Mouse (Mus musculus) MEL (cell line): ENCODE measurements around the gene Rhbdd2. TPM values are rescaled to one million over a fixed set of nuclear protein-coding genes. Genes with fewer than 3 reads are reported as not detected.

Experiments
- DNase-seq: peaks from one replicate; pipeline ENCODE4 v3.0.0; 2011; ENCODE audit warnings: low read depth, low spot score
- H3K27ac ChIP-seq: 2 replicates; pipeline ENCODE4 v1.5.1; 2012; ENCODE audit warnings: low read depth, mild to moderate bottlenecking, control low read depth, low read length, moderate library complexity; ENCODE audit not compliant: control insufficient read depth
- H3K27me3 ChIP-seq, 2 experiments: fragments of 150-350 bp in 1 of 2; sonication (generic) in 1 of 2; 2 replicates each; pipeline ENCODE4 v1.6.1; 2012; ENCODE audit warnings: low read length in 2 of 2, mild to moderate bottlenecking in 2 of 2, improper control_type of control experiment in 1 of 2, moderate library complexity in 1 of 2; ENCODE audit not compliant: insufficient read depth in 2 of 2, control insufficient read depth in 1 of 2
- H3K36me3 ChIP-seq, 2 experiments: 2 replicates each; pipeline ENCODE4 v1.6.1; 2012 to 2014; ENCODE audit warnings: low read length in 2 of 2, improper control_type of control experiment in 1 of 2, inconsistent platforms in 1 of 2, mild to moderate bottlenecking in 1 of 2; ENCODE audit not compliant: insufficient read depth in 2 of 2, control insufficient read depth in 1 of 2
- H3K4me1 ChIP-seq, 2 experiments: fragments of 150-350 bp in 1 of 2; sonication (generic) in 1 of 2; 2 replicates each; pipeline ENCODE4 v1.6.1; 2012; ENCODE audit warnings: low read length in 2 of 2, improper control_type of control experiment in 1 of 2, mild to moderate bottlenecking in 1 of 2; ENCODE audit not compliant: insufficient read depth in 2 of 2, control insufficient read depth in 1 of 2
- H3K4me3 ChIP-seq, 2 experiments: fragments of 150-350 bp in 1 of 2; sonication (generic) in 1 of 2; 2 replicates each; pipeline ENCODE4 v1.5.1; 2012; ENCODE audit warnings: low read depth in 2 of 2, low read length in 2 of 2, mild to moderate bottlenecking in 2 of 2, moderate library complexity in 2 of 2, control low read depth in 1 of 2, improper control_type of control experiment in 1 of 2; ENCODE audit not compliant: control insufficient read depth in 1 of 2, insufficient read depth in 1 of 2
- H3K79me2 ChIP-seq: 2 replicates; pipeline ENCODE4 v1.6.1; 2012; ENCODE audit warnings: mild to moderate bottlenecking, low read length, moderate library complexity; ENCODE audit not compliant: control insufficient read depth, poor library complexity, insufficient read depth
- H3K9ac ChIP-seq: 2 replicates; pipeline ENCODE4 v1.6.1; 2012; ENCODE audit warnings: low read depth, mild to moderate bottlenecking, control low read depth, low read length, moderate library complexity; ENCODE audit not compliant: control insufficient read depth, poor library complexity, severe bottlenecking
- H3K9me3 ChIP-seq: fragments of 150-350 bp; sonication (generic); replicated peaks from 2 replicates; pipeline ENCODE4 v1.6.1; 2012; ENCODE audit warnings: mild to moderate bottlenecking, low read length, improper control_type of control experiment, moderate library complexity; ENCODE audit not compliant: insufficient read depth
- BHLHE40 ChIP-seq: IDR thresholded peaks from 2 replicates; pipeline ENCODE4 v1.6.1; 2012; ENCODE audit warnings: low read depth, mild to moderate bottlenecking, inconsistent platforms, low read length, improper control_type of control experiment, borderline replicate concordance
- CHD1 ChIP-seq: IDR thresholded peaks from 2 replicates; pipeline ENCODE4 v1.6.1; 2012; ENCODE audit warnings: low read depth, mild to moderate bottlenecking, inconsistent platforms, low read length, improper control_type of control experiment
- CHD2 ChIP-seq: IDR thresholded peaks from 2 replicates; pipeline ENCODE4 v1.6.1; 2011; ENCODE audit warnings: low read length, improper control_type of control experiment
- CTCF ChIP-seq, 3 experiments: IDR thresholded peaks in 2 of 3; conservative IDR thresholded peaks in 1 of 3; 2 replicates each; pipeline ENCODE4 v1.5.1; 2011 to 2012; ENCODE audit warnings: low read length in 3 of 3, low read depth in 2 of 3, mild to moderate bottlenecking in 2 of 3, improper control_type of control experiment in 1 of 3, inconsistent platforms in 1 of 3, mixed read lengths in 1 of 3, moderate library complexity in 1 of 3; ENCODE audit not compliant: control insufficient read depth in 1 of 3, insufficient read depth in 1 of 3, poor library complexity in 1 of 3, severe bottlenecking in 1 of 3
- ELF1 ChIP-seq: IDR thresholded peaks from 2 replicates; pipeline ENCODE4 v1.6.1; 2014; ENCODE audit warnings: low read depth, mild to moderate bottlenecking, inconsistent platforms, low read length, improper control_type of control experiment, moderate library complexity
- EP300 ChIP-seq, 2 experiments: IDR thresholded peaks; 2 replicates each; pipeline ENCODE4 v1.6.1; 2011; ENCODE audit warnings: improper control_type of control experiment in 2 of 2, low read length in 2 of 2, low read depth in 1 of 2, mild to moderate bottlenecking in 1 of 2
- ETS1 ChIP-seq: IDR thresholded peaks from 2 replicates; pipeline ENCODE4 v1.6.1; 2012; ENCODE audit warnings: low read depth, mild to moderate bottlenecking, inconsistent platforms, low read length, improper control_type of control experiment, moderate library complexity
- GABPA ChIP-seq: IDR thresholded peaks from 2 replicates; pipeline ENCODE4 v1.6.1; 2012; ENCODE audit warnings: low read depth, mild to moderate bottlenecking, inconsistent platforms, low read length, improper control_type of control experiment, moderate library complexity
- GATA1 ChIP-seq: IDR thresholded peaks from 2 replicates; pipeline ENCODE4 v1.6.1; 2011; ENCODE audit warnings: low read depth, low read length, improper control_type of control experiment
- HCFC1 ChIP-seq: IDR thresholded peaks from 2 replicates; pipeline ENCODE4 v1.6.1; 2012; ENCODE audit warnings: low read depth, mild to moderate bottlenecking, inconsistent platforms, low read length, improper control_type of control experiment, moderate library complexity
- JUND ChIP-seq: IDR thresholded peaks from 2 replicates; pipeline ENCODE4 v1.6.1; 2011; ENCODE audit warnings: low read depth, mild to moderate bottlenecking, improper control_type of control experiment, low read length
- KAT2A ChIP-seq: conservative IDR thresholded peaks from 2 replicates; pipeline ENCODE4 v1.6.1; 2012; ENCODE audit warnings: low read depth, low read length, improper control_type of control experiment, inconsistent platforms
- MAFK ChIP-seq: IDR thresholded peaks from 2 replicates; pipeline ENCODE4 v1.6.1; 2011; ENCODE audit warnings: low read depth, mild to moderate bottlenecking, low read length, improper control_type of control experiment, borderline replicate concordance
- MAX ChIP-seq: IDR thresholded peaks from 2 replicates; pipeline ENCODE4 v1.6.1; 2011; ENCODE audit warnings: low read length, improper control_type of control experiment
- MAZ ChIP-seq: IDR thresholded peaks from 2 replicates; pipeline ENCODE4 v1.6.1; 2012; ENCODE audit warnings: low read depth, mild to moderate bottlenecking, inconsistent platforms, low read length, improper control_type of control experiment
- MEF2A ChIP-seq: IDR thresholded peaks from 2 replicates; pipeline ENCODE4 v1.6.1; 2014; ENCODE audit warnings: low read depth, mild to moderate bottlenecking, inconsistent platforms, low read length, improper control_type of control experiment; ENCODE audit not compliant: poor library complexity, insufficient replicate concordance, severe bottlenecking; ENCODE audit errors: extremely low read depth
- MXI1 ChIP-seq: IDR thresholded peaks from 2 replicates; pipeline ENCODE4 v1.6.1; 2011; ENCODE audit warnings: mild to moderate bottlenecking, low read depth, low read length, improper control_type of control experiment
- MYB ChIP-seq: IDR thresholded peaks from 2 replicates; pipeline ENCODE4 v1.6.1; 2011; ENCODE audit warnings: mild to moderate bottlenecking, low read depth, low read length, improper control_type of control experiment
- MYC ChIP-seq: IDR thresholded peaks from 2 replicates; pipeline ENCODE4 v1.6.1; 2011; ENCODE audit warnings: low read depth, mild to moderate bottlenecking, low read length, improper control_type of control experiment, moderate library complexity
- NELFE ChIP-seq: IDR thresholded peaks from 2 replicates; pipeline ENCODE4 v1.6.1; 2011; ENCODE audit warnings: low read depth, low read length, improper control_type of control experiment
- NRF1 ChIP-seq: IDR thresholded peaks from 2 replicates; pipeline ENCODE4 v1.6.1; 2014; ENCODE audit warnings: low read depth, mild to moderate bottlenecking, inconsistent platforms, low read length, improper control_type of control experiment, moderate library complexity; ENCODE audit not compliant: poor library complexity, insufficient read depth, severe bottlenecking
- POLR2A ChIP-seq, 2 experiments: IDR thresholded peaks; 2 replicates each; pipeline ENCODE4 v1.6.1; 2011 to 2012; ENCODE audit warnings: low read length in 2 of 2, mild to moderate bottlenecking in 2 of 2, control low read depth in 1 of 2, improper control_type of control experiment in 1 of 2, low read depth in 1 of 2, moderate library complexity in 1 of 2; ENCODE audit not compliant: control insufficient read depth in 1 of 2, insufficient read depth in 1 of 2, poor library complexity in 1 of 2
- POLR2AphosphoS2 ChIP-seq: IDR thresholded peaks from 2 replicates; pipeline ENCODE4 v1.6.1; 2011; ENCODE audit warnings: low read length, improper control_type of control experiment
- POLR2AphosphoS5 ChIP-seq: IDR thresholded peaks from 2 replicates; pipeline ENCODE4 v1.6.1; 2012; ENCODE audit warnings: low read depth, borderline replicate concordance, mild to moderate bottlenecking, inconsistent platforms, low read length, moderate library complexity, mixed read lengths
- RAD21 ChIP-seq: IDR thresholded peaks from 2 replicates; pipeline ENCODE4 v1.6.1; 2011; ENCODE audit warnings: mild to moderate bottlenecking, low read depth, low read length, improper control_type of control experiment
- RCOR1 ChIP-seq: IDR thresholded peaks from 2 replicates; pipeline ENCODE4 v1.6.1; 2012; ENCODE audit warnings: low read depth, mild to moderate bottlenecking, inconsistent platforms, low read length, improper control_type of control experiment
- SIN3A ChIP-seq: IDR thresholded peaks from 2 replicates; pipeline ENCODE4 v1.6.1; 2012; ENCODE audit warnings: low read length, improper control_type of control experiment, inconsistent platforms
- SMC3 ChIP-seq: IDR thresholded peaks from 2 replicates; pipeline ENCODE4 v1.6.1; 2011; ENCODE audit warnings: low read depth, low read length, improper control_type of control experiment
- TAL1 ChIP-seq: IDR thresholded peaks from 2 replicates; pipeline ENCODE4 v1.6.1; 2012; ENCODE audit warnings: mild to moderate bottlenecking, inconsistent platforms, low read length, moderate library complexity, mixed read lengths
- TBP ChIP-seq: IDR thresholded peaks from 2 replicates; pipeline ENCODE4 v1.8.0; 2011; ENCODE audit warnings: low read depth, low read length, improper control_type of control experiment
- UBTF ChIP-seq: IDR thresholded peaks from 2 replicates; pipeline ENCODE4 v1.6.1; 2012; ENCODE audit warnings: low read depth, mild to moderate bottlenecking, inconsistent platforms, low read length, improper control_type of control experiment, moderate library complexity, borderline replicate concordance; ENCODE audit not compliant: insufficient read depth
- USF1 ChIP-seq: IDR thresholded peaks from 2 replicates; pipeline ENCODE4 v1.6.1; 2014; ENCODE audit warnings: low read depth, mild to moderate bottlenecking, inconsistent platforms, low read length, improper control_type of control experiment, moderate library complexity
- USF2 ChIP-seq, 2 experiments: IDR thresholded peaks; 2 replicates each; pipeline ENCODE4 v1.6.1; 2011 to 2012; ENCODE audit warnings: improper control_type of control experiment in 2 of 2, low read length in 2 of 2, borderline replicate concordance in 1 of 2, inconsistent platforms in 1 of 2, low read depth in 1 of 2, mild to moderate bottlenecking in 1 of 2; ENCODE audit not compliant: insufficient read depth in 1 of 2
- ZC3H11A ChIP-seq: IDR thresholded peaks from 2 replicates; pipeline ENCODE4 v1.6.1; 2012; ENCODE audit warnings: low read depth, mild to moderate bottlenecking, inconsistent platforms, low read length, improper control_type of control experiment
- ZMIZ1 ChIP-seq: IDR thresholded peaks from 2 replicates; pipeline ENCODE4 v1.6.1; 2012; ENCODE audit warnings: low read depth, mild to moderate bottlenecking, inconsistent platforms, low read length, improper control_type of control experiment, moderate library complexity
- ZNF384 ChIP-seq: IDR thresholded peaks from 2 replicates; pipeline ENCODE4 v1.6.1; 2012; ENCODE audit warnings: low read depth, mild to moderate bottlenecking, inconsistent platforms, low read length, improper control_type of control experiment
- polyA plus RNA-seq, 2 experiments: library from polyadenylated mRNA; stranded (reverse) in 1 of 2; unstranded in 1 of 2; fragments of >175 nt in 1 of 2; fragments of >200 nt in 1 of 2; gene quantifications; 2 replicates each; pipeline versions ENCODE4 v1.2.1 to v1.2.4; 2012; ENCODE audit warnings: low replicate concordance in 2 of 2, low read depth in 1 of 2; ENCODE audit not compliant: insufficient read length in 2 of 2, insufficient read depth in 1 of 2, missing spikeins in 1 of 2
- total RNA-seq: library from RNA; depleted of rRNA; stranded (reverse); fragments of 300-350 nt; gene quantifications from 2 replicates; pipeline ENCODE4 v1.2.3, GENCODE M21; 2012

The Rhbdd2 gene
- total and polyA plus RNA-seq, 3 experiments = 4.9 to 29.1 TPM; not detected in 1

DNA sequence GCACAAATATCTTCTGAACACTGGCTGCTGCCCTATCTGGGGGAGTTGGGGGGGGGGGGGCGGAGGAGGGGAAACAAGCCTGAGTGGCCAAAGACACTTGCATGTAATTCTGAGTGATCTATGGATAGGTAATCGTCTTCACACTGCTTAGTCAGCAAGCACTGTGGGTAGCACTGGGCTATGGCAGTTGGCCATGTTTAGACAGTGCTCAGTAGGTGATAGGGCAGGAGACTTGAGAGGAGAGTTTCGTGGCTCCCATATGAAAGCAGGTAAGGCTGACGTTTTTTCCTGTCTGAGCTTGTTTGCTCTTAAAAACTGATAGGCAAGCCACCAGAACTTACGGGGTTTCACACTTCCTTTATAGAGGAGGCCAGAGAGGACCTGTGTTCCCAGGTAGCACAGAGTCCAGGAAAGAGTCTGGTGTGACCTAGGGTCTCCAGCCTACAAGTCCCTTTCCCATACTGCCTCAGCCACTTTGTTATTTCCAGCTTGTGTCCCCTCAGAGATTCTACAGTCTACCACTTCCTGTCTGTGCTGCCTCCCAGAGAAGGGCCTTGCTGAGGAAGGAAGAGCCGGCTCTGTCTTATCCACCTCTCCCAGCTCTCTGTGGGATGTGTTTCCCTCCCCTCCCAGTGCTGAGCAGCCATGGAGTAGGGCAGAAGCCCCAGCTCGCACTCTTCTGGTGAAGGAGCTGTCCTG, 7.5 kb downstream of the Rhbdd2 start:
- no peaks in the 10 kb centered on the region for H3K27me3 ChIP-seq
- H3K4me3 ChIP-seq = no peak overlapping the region; a peak in 1 of 4 replicates
- H3K27ac ChIP-seq = peak overlapping the region; percentile 68
- no peaks in the 10 kb centered on the region for H3K9me3 ChIP-seq
- peaks cover 0 to 34% of the 10 kb centered on the region in 2 experiments; a peak in 2 of 4 replicates for H3K36me3 ChIP-seq
- H3K79me2 ChIP-seq = no peaks in the 10 kb centered on the region
- peaks cover 24 to 33% of the 10 kb centered on the region in 2 experiments for H3K4me1 ChIP-seq
- peak overlapping the region; percentile 9 for H3K9ac ChIP-seq
- DNase-seq = peak; percentile 76
- TF ChIP-seq RAD21 (no peak), ZNF384 (no peak), ELF1 (0 out of 2 replicates have a peak, but pooled peaks have one; percentile 10), TAL1 (peak; percentile 54), POLR2A (IDR thresholded peaks at IDR 0.05; ENCODE audit: control insufficient read depth in 1 of 2, insufficient read depth in 1 of 2, low read depth in 1 of 2, low read length in 2 of 2, poor library complexity in 1 of 2) (no peak), MAZ (no peak), MXI1 (no peak; the same call in 1 of the 2 replicates), MYB (no peak), CHD2 (no peak), NRF1 (no peak), CHD1 (no peak), POLR2AphosphoS5 (no peak), JUND (no peak), ETS1 (peak; percentile 69), HCFC1 (no peak), KAT2A (no peak), UBTF (no peak), EP300 (IDR thresholded peaks at IDR 0.05; ENCODE audit: low read depth in 1 of 2, low read length in 2 of 2) (peak; percentile 9 to 28; a peak in 2 of 4 replicates), BHLHE40 (no peak), SMC3 (no peak), GATA1 (no peak), MEF2A (no peak), MYC (no peak), CTCF (IDR thresholded peaks at IDR 0.05 in 2 of 3, conservative IDR thresholded peaks at IDR 0.05 in 1 of 3; ENCODE audit: control insufficient read depth in 1 of 3, insufficient read depth in 1 of 3, low read depth in 2 of 3, low read length in 3 of 3, poor library complexity in 1 of 3, severe bottlenecking in 1 of 3) (no peak), GABPA (no peak), TBP (peak; percentile 3; the same call in 1 of the 2 replicates), MAX (no peak), ZC3H11A (no peak), RCOR1 (no peak), POLR2AphosphoS2 (no peak), USF2 (IDR thresholded peaks at IDR 0.05; ENCODE audit: borderline replicate concordance in 1 of 2, insufficient read depth in 1 of 2, low read depth in 1 of 2, low read length in 2 of 2) (no peak), NELFE (no peak; the same call in 1 of the 2 replicates), MAFK (peak; percentile 87), USF1 (no peak), ZMIZ1 (no peak), SIN3A (no peak; the same call in 1 of the 2 replicates)
